Mouse (Mus musculus): ENCODE results near the gene Cep112.

The Cep112 gene

GRCm38 (mm10) chr11:108593959-108594579, 169.1 kb downstream of the Cep112 start:
- DNase-seq (ENCODE audit: low spot score in 2 of 2): no peak

GRCm38 (mm10) chr11:108605301-108605700, 180.3 kb downstream of the Cep112 start:
- no peak for DNase-seq (ENCODE audit: low spot score in 2 of 2)

DNA sequence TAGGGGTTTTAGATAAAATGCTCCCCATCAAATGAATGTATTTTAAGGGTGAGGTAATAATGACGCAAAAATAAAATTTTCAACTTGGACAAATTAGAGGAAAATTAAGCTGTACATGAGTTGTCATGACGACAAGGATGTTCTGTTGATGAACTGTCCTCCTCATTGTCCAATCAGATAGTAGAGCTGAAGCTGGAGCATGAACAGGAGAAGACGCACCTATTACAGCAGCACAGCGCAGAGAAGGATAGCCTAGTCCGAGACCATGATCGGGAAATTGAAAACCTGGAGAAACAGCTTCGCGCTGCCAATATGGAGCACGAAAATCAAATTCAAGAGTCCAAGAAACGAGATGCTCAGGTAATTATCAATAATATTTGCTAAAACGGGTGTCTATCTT, 181.0 kb downstream of the Cep112 start:
- no peak for DNase-seq (ENCODE audit: low spot score in 2 of 2)

DNA sequence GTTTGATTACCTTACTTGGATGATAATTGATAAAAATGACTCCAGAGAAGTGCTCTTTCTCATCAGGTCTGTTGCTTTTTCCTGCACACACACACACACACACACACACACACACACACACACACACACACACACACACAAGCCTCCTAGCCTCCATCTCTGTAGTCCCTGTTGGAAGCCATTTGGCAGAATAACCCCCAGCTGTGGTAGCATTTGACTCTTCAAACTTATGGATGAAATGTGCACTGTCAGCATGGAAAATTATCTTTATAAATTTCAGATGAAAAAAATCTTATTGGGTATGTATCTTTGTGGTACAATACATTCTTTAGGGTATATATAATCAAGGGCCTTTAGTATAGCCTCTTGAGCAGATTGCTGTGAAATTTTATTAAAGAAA, 181.8 kb downstream of the Cep112 start:
- no peak for DNase-seq (ENCODE audit: low spot score in 2 of 2)

DNA sequence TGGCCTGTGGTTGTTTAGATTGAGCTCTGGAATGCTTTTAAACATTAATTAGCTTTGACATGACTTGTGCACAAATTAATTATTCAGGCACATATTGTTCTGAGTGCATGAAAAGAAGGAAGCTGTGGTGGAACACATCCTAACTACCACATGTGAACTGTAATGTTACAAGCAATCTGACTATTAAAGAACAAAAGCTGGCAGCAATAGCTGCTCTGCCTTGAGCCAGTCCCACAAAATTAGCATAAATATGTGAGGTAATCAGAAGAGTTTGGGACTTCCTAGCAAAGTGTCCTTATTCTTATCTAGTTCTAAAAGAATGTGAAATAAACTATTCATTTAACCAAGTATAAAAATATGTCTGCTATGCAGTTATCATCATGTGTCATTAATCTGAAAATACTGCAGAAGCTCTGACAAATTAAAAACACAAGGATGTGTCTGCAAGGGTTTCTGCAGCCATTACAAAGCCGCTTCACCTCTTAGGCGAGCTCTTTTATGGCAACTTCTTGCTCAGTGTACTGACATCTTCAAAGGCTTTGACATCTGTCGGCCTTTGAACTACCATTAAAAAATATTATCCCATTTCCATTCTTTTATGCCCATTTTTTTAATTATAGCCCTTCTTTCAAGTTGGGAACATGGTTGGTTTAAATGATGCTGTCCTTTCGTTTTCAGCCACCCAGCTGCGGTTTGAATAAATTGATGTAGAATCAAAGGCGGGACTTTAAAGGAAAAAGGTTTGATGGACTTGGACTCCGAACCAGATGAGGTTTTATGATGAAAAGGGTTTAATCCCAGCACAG, 195.8 kb downstream of the Cep112 start:
- no peak for DNase-seq (ENCODE audit: low spot score in 2 of 2)

GRCm38 (mm10) chr11:108621434-108621901, 196.5 kb downstream of the Cep112 start:
- DNase-seq (ENCODE audit: low spot score in 2 of 2): no peak

- no peak for DNase-seq (ENCODE audit: low spot score in 2 of 2)
Measured at GRCm38 (mm10) chr11:108625546-108626232, 200.7 kb downstream of the Cep112 start.

DNA sequence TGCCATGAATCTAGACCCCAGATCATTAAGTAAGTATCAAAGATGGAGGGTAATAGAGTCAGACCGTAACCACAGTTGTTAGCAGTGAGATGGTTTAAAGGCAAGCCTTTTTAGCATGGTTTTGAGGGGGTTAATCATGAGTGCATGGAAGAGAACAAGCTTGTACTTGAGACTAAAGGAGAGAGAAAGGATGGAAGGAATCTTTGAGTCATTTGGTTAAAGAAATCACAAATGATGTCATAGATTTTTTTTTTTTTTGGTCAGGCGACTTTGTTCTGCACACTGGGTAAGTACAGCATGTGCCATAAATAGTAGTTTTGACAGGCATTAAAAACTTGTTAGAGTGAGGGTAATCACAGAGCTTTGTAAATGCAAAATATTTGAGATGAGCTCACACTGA, 212.8 kb downstream of the Cep112 start:
- DNase-seq (ENCODE audit: low spot score in 2 of 2): no peak

DNA sequence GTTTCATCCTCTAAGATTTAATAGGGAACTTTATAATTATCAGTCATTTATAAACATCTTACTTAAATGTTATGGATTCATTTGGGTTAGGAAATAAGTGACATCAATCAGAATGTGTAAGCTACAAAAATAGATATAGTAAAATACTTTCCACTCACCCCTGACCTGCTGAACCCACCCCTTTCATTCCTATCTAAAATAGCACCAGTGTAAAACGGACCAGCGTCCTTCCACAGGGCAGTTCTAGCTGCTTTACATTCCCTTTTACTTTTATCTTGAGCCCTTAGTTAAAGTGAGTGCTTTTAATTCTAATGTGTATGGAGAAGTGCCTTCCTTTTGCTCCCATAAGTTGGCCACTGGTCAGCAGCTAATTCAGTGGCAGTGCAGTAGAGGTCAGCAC, 230.6 kb downstream of the Cep112 start:
- DNase-seq (ENCODE audit: low spot score in 2 of 2): no peak

DNA sequence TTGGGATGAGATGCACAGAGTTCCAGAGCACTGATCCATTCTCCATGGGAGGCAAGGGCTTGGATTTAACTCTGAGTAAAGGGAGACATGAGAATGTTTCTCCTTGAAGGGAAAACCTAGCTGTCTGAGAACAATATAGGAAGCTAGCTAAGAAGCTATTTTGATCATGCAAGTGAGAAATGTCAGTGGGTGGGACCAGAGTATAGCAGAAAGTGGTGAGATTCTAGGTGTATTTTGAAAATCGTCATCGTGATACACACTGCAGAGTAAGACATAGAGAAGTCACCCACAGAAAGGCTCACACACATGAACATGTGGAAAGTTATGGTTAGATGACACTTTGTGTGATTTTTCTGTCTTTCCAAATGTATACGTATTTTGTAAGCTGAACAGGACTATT, 257.0 kb downstream of the Cep112 start:
- DNase-seq (ENCODE audit: low spot score in 2 of 2): no peak

DNA sequence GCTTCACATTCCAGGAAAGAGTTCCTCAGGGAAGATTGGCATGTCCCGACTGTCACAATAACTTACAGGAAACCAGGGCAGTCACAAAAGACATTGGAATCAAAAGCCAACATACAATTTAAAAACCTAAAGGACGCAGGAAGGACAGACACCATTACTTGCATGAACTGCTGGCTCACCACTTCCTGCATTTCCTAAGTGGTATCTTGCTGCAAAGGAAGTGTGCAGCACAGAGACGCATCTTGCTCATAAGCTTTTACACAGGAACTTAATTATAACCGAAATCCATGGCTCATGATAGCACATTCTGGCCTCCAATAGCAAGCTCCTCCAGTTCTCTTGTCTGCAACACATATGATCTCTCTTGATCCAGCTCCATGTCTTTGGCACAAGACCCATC, 271.6 kb downstream of the Cep112 start:
- DNase-seq (ENCODE audit: low spot score in 2 of 2): no peak

GRCm38 (mm10) chr11:108752301-108752700, 327.3 kb downstream of the Cep112 start:
- peak in 1 of 2 experiments; percentile 19 for DNase-seq (ENCODE audit: low spot score in 2 of 2)

GRCm38 (mm10) chr11:108752765-108753164, 327.8 kb downstream of the Cep112 start:
- DNase-seq (ENCODE audit: low spot score in 2 of 2): no peak

DNA sequence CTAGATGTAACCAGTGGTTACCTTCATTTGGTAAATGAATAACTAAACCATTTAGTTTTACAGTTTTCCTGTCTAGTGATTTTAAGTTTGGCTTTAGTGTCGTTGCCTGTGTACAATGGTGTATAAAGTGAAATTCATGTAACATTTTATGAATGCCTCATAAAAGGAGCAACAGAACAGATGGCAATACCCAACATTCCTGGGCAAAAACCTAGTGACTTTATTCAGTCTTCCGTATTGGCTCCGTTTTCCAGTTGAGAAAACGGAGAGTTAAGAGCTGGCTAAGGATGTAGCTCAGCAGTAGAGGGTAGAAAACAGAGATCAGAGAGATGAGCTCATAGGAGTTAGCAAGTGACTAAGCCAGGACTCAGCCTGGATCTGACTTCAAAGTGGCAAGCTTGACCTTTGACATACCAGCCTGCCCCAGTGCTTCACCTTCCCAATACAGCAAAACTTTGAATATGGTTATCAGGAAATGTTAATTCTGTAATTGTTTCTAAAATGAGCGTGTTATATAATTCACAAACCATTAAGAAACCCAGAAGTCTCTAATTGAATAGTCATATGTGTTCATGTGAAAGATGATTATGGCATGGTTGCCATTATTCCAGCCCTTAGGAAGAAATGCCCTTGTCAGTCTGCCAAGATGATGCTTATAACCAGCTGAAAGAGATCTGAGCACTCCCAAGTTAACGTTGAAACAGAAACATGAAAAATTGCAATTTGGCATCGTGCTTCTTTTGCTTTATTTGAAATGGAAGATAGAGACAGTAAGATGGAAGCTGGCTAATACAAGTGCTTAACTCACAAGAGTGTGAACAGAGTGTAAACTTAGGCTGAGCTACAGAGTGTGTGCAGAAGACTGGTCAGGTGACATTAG, 328.6 kb downstream of the Cep112 start:
- DNase-seq (ENCODE audit: low spot score in 2 of 2): no peak

DNA sequence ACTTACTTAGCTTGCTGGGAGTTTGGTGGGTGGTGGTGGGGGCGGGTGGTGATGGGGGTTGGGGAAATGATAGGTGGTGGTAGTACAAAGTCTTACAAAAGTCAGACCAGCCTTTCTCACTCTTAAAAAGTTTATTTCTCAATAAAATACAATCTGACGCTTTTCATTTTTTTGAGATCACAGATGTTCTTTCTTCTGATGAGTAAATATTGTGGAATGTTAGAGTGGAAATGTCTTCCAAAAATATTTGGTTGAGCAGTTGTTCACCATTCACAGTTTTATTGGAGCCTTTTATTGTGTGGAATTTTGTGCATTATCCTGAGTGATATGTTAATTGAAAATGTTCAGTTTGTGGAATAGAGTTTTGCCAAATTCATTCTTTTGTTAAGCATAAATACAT, 332.2 kb downstream of the Cep112 start:
- no peak for DNase-seq (ENCODE audit: low spot score in 2 of 2)

DNA sequence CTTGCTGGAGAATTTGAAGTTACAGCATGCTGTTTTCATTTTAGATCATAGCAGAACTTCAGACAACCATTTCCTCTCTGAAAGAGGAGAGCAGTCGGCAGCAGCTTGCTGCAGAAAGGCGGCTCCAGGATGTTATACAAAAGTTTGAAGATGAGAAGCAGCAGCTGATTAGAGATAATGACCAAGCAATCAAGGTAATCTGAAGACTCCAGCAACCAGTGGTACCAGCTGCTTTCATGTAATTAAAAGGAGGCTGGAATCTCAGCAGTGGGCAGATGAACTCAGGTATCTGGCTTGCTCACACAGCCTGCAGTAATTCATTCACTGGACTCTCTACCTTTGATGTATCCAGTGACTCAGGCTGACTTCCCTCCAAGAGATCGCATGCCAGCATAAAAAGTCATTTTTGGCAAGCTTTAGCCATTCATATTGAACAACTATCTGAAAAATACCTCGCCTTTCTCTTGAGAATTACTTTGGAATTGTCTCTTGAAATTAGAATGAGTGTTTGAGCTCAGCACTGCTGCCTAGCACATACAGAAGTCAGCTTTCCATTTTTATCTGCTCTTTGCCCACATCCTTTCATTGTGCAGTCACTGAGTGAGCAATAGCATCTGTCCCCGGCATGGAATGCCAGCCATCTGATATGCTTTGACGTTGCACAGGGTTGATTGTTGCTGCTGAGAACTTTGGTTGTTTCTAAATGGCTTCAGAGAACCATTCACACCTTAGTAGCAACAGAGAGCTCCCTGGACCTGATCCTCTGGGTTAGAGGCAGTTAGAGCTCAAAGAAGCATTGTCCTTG, 332.8 kb downstream of the Cep112 start:
- DNase-seq (ENCODE audit: low spot score in 2 of 2): no peak

DNA sequence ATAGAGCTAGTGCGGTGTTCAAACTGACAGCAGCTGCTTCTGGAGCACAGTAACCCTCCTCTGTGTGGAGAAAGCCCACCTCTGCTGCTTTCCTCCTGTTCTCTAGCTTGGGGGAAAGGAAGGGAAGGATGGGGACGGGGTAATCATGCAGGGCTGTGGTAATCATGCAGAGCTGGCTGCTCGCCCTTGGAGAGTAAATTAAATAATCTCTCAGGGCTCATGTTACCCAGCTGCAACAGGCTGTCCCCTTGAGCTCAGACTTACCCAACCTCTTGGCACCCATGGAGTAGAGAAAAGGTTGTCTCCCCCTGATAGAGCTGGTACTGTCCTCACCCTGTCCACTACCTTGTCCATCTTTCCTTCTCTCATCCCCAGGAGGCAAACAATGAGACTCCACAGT, 345.1 kb downstream of the Cep112 start:
- DNase-seq (ENCODE audit: low spot score in 2 of 2): no peak

GRCm38 (mm10) chr11:108774019-108774670, 349.2 kb downstream of the Cep112 start:
- no peak for DNase-seq (ENCODE audit: low spot score in 2 of 2)

DNA sequence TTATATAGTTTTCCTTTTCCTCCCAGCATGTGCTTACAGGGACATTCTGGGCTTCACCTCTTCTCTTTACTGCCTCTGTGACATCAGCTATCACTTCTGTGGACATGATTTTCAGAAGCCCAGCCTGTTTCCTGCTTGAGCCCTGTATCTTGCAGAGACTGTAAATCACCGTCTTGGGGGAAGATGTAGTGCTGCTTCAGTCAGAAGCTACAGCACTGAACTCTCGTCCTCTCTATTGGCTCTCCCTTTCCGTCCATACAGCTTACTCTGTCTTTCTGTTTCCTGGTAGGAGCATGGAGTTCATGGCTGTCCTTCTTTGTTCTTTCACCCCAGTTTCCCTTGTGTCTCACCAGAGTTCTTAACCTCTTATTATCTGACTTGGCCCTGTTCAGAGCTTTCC, 352.2 kb downstream of the Cep112 start:
- DNase-seq (ENCODE audit: low spot score in 2 of 2): no peak
